Mouse (Mus musculus) mouse embryonic stem cell (cell line): ENCODE measurements around the gene Dnaic1.
"Not testable (repeated sequence)": the region's sequence is repeated elsewhere in the genome, so short reads cannot be mapped to it uniquely, and the experiment has no call there.

Experiments
- in situ Hi-C, 2 experiments: fragments of 300-500 bp; cut with MboI; formaldehyde crosslinking; loops; 1 replicate in 1 of 2; 3 replicates in 1 of 2; pipeline ENCODE4 v1.14.3; 2019 to 2020; ENCODE audit warnings: low sequenced_read_pairs in 2 of 2, low pct_unique_long_range_greater_than_20kb in 1 of 2, mixed read lengths in 1 of 2; ENCODE audit not compliant: unreplicated experiment in 1 of 2

Gene Dnaic1

GRCm38 (mm10) chr4:41678863-41679262 lies 109.3 kb downstream of the Dnaic1 start:
- in situ Hi-C loops, result no loop called here

- in situ Hi-C loops, result no loop called here
These were observed 109.7 kb downstream of the Dnaic1 start for GRCm38 (mm10) chr4:41679291-41679690.

- in situ Hi-C loops, result no loop called here
These were observed 111.6 kb downstream of the Dnaic1 start for GRCm38 (mm10) chr4:41681176-41681575.

DNA sequence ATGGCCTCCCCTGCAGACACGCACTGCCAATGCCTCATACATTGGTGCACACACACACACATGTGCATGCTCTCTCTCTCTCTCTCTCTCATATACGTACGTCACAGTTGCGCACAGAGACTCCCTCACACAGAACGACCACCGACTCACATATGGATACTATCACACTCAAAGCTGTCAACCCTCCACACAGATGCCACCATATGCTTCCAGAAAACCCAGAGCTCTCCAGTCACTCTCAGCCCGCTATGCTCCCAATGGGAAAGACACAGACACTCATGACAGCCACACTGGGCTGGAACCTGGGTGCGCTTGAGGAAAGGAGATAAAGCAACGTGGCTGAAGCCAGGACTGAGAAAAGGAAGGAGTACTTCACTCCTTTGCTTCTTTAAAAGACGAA lies 112.4 kb downstream of the Dnaic1 start:
- in situ Hi-C loops, result no loop called here

GRCm38 (mm10) chr4:41682789-41683188 lies 113.2 kb downstream of the Dnaic1 start:
- in situ Hi-C loops, result no loop called here

DNA sequence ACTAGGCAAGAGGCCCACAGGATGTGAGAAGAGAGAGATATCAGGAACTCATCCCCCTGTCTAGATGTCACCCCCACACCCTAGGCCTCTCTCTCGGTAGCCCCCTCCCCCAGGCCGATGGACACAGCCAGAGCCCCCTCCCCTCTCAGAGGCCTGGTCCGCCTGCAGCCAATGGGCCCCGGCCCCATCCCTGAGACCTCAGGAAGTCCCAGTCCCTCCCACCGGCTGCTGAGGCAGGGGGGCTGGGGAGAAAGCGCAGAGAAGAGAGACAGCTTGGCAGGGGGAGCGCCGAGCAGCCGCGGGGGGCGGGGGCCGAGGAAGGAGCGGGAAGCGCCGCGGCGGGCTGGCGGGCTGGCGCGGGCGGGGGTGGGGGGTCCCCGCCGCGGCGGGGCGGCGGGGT lies 113.7 kb downstream of the Dnaic1 start:
- in situ Hi-C loops, result not testable (repeated sequence)

GRCm38 (mm10) chr4:41684131-41684930 lies 114.8 kb downstream of the Dnaic1 start:
- in situ Hi-C loops, result not testable (repeated sequence)

DNA sequence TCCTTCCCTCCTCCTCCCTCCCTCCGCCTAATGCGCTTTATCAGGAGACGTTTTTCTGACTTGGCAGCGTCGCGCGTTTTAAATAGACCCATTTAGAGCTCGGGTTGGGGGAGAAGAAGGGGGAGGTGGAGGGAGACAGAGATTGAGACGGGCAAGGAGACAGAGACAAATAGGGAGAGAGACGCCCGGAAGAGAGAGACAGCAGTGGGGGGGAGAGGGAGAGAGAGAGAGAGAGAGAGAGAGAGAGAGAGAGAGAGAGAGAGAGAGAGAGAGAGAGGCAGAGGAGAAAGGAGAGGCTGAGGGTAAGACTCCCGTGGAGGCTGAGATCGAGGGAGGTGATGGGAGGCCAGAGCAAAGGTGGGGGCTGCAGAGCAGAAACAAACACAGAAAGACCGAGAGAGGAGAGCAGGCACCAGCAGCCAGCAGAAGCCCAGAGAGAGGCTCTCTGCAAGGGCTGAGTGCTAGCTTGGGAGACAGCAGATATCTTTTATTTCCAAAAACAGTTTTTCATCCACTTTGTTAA lies 115.4 kb downstream of the Dnaic1 start:
- in situ Hi-C loops, result not testable (repeated sequence)

DNA sequence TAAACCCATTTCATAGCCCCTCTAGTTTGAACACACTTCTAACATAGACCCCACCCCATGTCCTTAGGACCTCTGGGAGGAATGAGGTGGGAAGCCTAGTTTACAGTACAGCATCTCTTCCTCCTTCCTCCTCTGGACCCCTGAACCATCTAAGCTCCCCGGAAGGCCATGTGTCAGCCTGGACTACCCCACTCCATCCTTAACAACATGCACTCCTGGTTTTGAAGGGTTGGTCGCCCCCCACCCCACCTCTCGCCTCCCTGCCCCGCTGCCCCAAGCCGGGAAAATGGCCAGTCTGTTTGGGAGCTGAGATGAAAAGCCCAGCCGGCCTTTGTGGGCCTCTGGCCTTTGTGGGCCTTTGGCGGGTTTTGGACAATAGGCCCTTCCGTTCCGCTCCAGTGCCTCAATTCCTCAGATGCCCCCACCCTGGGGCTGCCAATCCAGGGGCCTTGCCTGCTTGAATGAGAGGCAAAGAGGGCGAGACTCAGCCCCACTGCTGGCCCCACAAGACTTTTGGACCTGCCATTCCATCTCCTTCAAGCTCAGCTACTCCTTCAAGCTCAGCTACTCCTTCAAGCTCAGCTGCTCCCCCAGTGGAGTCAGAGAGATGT lies 116.4 kb downstream of the Dnaic1 start:
- in situ Hi-C loops, result not testable (repeated sequence)
